Mouse (Mus musculus) MEL (cell line): Measurements from ENCODE around the gene Cabp2. TPM values are rescaled to one million over a fixed set of nuclear protein-coding genes. Genes with fewer than 3 reads are reported as not detected.

Source experiments
- DNase-seq: peaks from one replicate; pipeline ENCODE4 v3.0.0; 2011; ENCODE audit warnings: low read depth, low spot score
- H3K27ac ChIP-seq: 2 replicates; pipeline ENCODE4 v1.5.1; 2012; ENCODE audit warnings: low read depth, mild to moderate bottlenecking, control low read depth, low read length, moderate library complexity; ENCODE audit not compliant: control insufficient read depth
- H3K27me3 ChIP-seq, 2 experiments: fragments of 150-350 bp in 1 of 2; sonication (generic) in 1 of 2; 2 replicates each; pipeline ENCODE4 v1.6.1; 2012; ENCODE audit warnings: low read length in 2 of 2, mild to moderate bottlenecking in 2 of 2, improper control_type of control experiment in 1 of 2, moderate library complexity in 1 of 2; ENCODE audit not compliant: insufficient read depth in 2 of 2, control insufficient read depth in 1 of 2
- H3K36me3 ChIP-seq, 2 experiments: 2 replicates each; pipeline ENCODE4 v1.6.1; 2012 to 2014; ENCODE audit warnings: low read length in 2 of 2, improper control_type of control experiment in 1 of 2, inconsistent platforms in 1 of 2, mild to moderate bottlenecking in 1 of 2; ENCODE audit not compliant: insufficient read depth in 2 of 2, control insufficient read depth in 1 of 2
- H3K4me1 ChIP-seq, 2 experiments: fragments of 150-350 bp in 1 of 2; sonication (generic) in 1 of 2; 2 replicates each; pipeline ENCODE4 v1.6.1; 2012; ENCODE audit warnings: low read length in 2 of 2, improper control_type of control experiment in 1 of 2, mild to moderate bottlenecking in 1 of 2; ENCODE audit not compliant: insufficient read depth in 2 of 2, control insufficient read depth in 1 of 2
- H3K4me3 ChIP-seq, 2 experiments: fragments of 150-350 bp in 1 of 2; sonication (generic) in 1 of 2; 2 replicates each; pipeline ENCODE4 v1.5.1; 2012; ENCODE audit warnings: low read depth in 2 of 2, low read length in 2 of 2, mild to moderate bottlenecking in 2 of 2, moderate library complexity in 2 of 2, control low read depth in 1 of 2, improper control_type of control experiment in 1 of 2; ENCODE audit not compliant: control insufficient read depth in 1 of 2, insufficient read depth in 1 of 2
- H3K79me2 ChIP-seq: 2 replicates; pipeline ENCODE4 v1.6.1; 2012; ENCODE audit warnings: mild to moderate bottlenecking, low read length, moderate library complexity; ENCODE audit not compliant: control insufficient read depth, poor library complexity, insufficient read depth
- H3K9ac ChIP-seq: 2 replicates; pipeline ENCODE4 v1.6.1; 2012; ENCODE audit warnings: low read depth, mild to moderate bottlenecking, control low read depth, low read length, moderate library complexity; ENCODE audit not compliant: control insufficient read depth, poor library complexity, severe bottlenecking
- H3K9me3 ChIP-seq: fragments of 150-350 bp; sonication (generic); replicated peaks from 2 replicates; pipeline ENCODE4 v1.6.1; 2012; ENCODE audit warnings: mild to moderate bottlenecking, low read length, improper control_type of control experiment, moderate library complexity; ENCODE audit not compliant: insufficient read depth
- CTCF ChIP-seq, 3 experiments: IDR thresholded peaks in 2 of 3; conservative IDR thresholded peaks in 1 of 3; 2 replicates each; pipeline ENCODE4 v1.5.1; 2011 to 2012; ENCODE audit warnings: low read length in 3 of 3, low read depth in 2 of 3, mild to moderate bottlenecking in 2 of 3, improper control_type of control experiment in 1 of 3, inconsistent platforms in 1 of 3, mixed read lengths in 1 of 3, moderate library complexity in 1 of 3; ENCODE audit not compliant: control insufficient read depth in 1 of 3, insufficient read depth in 1 of 3, poor library complexity in 1 of 3, severe bottlenecking in 1 of 3
- E2F4 ChIP-seq: IDR thresholded peaks from 2 replicates; pipeline ENCODE4 v1.6.1; 2011; ENCODE audit warnings: low read depth, low read length, improper control_type of control experiment, borderline replicate concordance
- ELF1 ChIP-seq: IDR thresholded peaks from 2 replicates; pipeline ENCODE4 v1.6.1; 2014; ENCODE audit warnings: low read depth, mild to moderate bottlenecking, inconsistent platforms, low read length, improper control_type of control experiment, moderate library complexity
- EP300 ChIP-seq, 2 experiments: IDR thresholded peaks; 2 replicates each; pipeline ENCODE4 v1.6.1; 2011; ENCODE audit warnings: improper control_type of control experiment in 2 of 2, low read length in 2 of 2, low read depth in 1 of 2, mild to moderate bottlenecking in 1 of 2
- ETS1 ChIP-seq: IDR thresholded peaks from 2 replicates; pipeline ENCODE4 v1.6.1; 2012; ENCODE audit warnings: low read depth, mild to moderate bottlenecking, inconsistent platforms, low read length, improper control_type of control experiment, moderate library complexity
- GABPA ChIP-seq: IDR thresholded peaks from 2 replicates; pipeline ENCODE4 v1.6.1; 2012; ENCODE audit warnings: low read depth, mild to moderate bottlenecking, inconsistent platforms, low read length, improper control_type of control experiment, moderate library complexity
- GATA1 ChIP-seq: IDR thresholded peaks from 2 replicates; pipeline ENCODE4 v1.6.1; 2011; ENCODE audit warnings: low read depth, low read length, improper control_type of control experiment
- JUND ChIP-seq: IDR thresholded peaks from 2 replicates; pipeline ENCODE4 v1.6.1; 2011; ENCODE audit warnings: low read depth, mild to moderate bottlenecking, improper control_type of control experiment, low read length
- MAX ChIP-seq: IDR thresholded peaks from 2 replicates; pipeline ENCODE4 v1.6.1; 2011; ENCODE audit warnings: low read length, improper control_type of control experiment
- MEF2A ChIP-seq: IDR thresholded peaks from 2 replicates; pipeline ENCODE4 v1.6.1; 2014; ENCODE audit warnings: low read depth, mild to moderate bottlenecking, inconsistent platforms, low read length, improper control_type of control experiment; ENCODE audit not compliant: poor library complexity, insufficient replicate concordance, severe bottlenecking; ENCODE audit errors: extremely low read depth
- MXI1 ChIP-seq: IDR thresholded peaks from 2 replicates; pipeline ENCODE4 v1.6.1; 2011; ENCODE audit warnings: mild to moderate bottlenecking, low read depth, low read length, improper control_type of control experiment
- MYB ChIP-seq: IDR thresholded peaks from 2 replicates; pipeline ENCODE4 v1.6.1; 2011; ENCODE audit warnings: mild to moderate bottlenecking, low read depth, low read length, improper control_type of control experiment
- MYC ChIP-seq: IDR thresholded peaks from 2 replicates; pipeline ENCODE4 v1.6.1; 2011; ENCODE audit warnings: low read depth, mild to moderate bottlenecking, low read length, improper control_type of control experiment, moderate library complexity
- NRF1 ChIP-seq: IDR thresholded peaks from 2 replicates; pipeline ENCODE4 v1.6.1; 2014; ENCODE audit warnings: low read depth, mild to moderate bottlenecking, inconsistent platforms, low read length, improper control_type of control experiment, moderate library complexity; ENCODE audit not compliant: poor library complexity, insufficient read depth, severe bottlenecking
- POLR2A ChIP-seq, 2 experiments: IDR thresholded peaks; 2 replicates each; pipeline ENCODE4 v1.6.1; 2011 to 2012; ENCODE audit warnings: low read length in 2 of 2, mild to moderate bottlenecking in 2 of 2, control low read depth in 1 of 2, improper control_type of control experiment in 1 of 2, low read depth in 1 of 2, moderate library complexity in 1 of 2; ENCODE audit not compliant: control insufficient read depth in 1 of 2, insufficient read depth in 1 of 2, poor library complexity in 1 of 2
- POLR2AphosphoS5 ChIP-seq: IDR thresholded peaks from 2 replicates; pipeline ENCODE4 v1.6.1; 2012; ENCODE audit warnings: low read depth, borderline replicate concordance, mild to moderate bottlenecking, inconsistent platforms, low read length, moderate library complexity, mixed read lengths
- RAD21 ChIP-seq: IDR thresholded peaks from 2 replicates; pipeline ENCODE4 v1.6.1; 2011; ENCODE audit warnings: mild to moderate bottlenecking, low read depth, low read length, improper control_type of control experiment
- RCOR1 ChIP-seq: IDR thresholded peaks from 2 replicates; pipeline ENCODE4 v1.6.1; 2012; ENCODE audit warnings: low read depth, mild to moderate bottlenecking, inconsistent platforms, low read length, improper control_type of control experiment
- SMC3 ChIP-seq: IDR thresholded peaks from 2 replicates; pipeline ENCODE4 v1.6.1; 2011; ENCODE audit warnings: low read depth, low read length, improper control_type of control experiment
- TAL1 ChIP-seq: IDR thresholded peaks from 2 replicates; pipeline ENCODE4 v1.6.1; 2012; ENCODE audit warnings: mild to moderate bottlenecking, inconsistent platforms, low read length, moderate library complexity, mixed read lengths
- TCF12 ChIP-seq: IDR thresholded peaks from 2 replicates; pipeline ENCODE4 v1.6.1; 2014; ENCODE audit warnings: low read depth, mild to moderate bottlenecking, inconsistent platforms, low read length, improper control_type of control experiment, moderate library complexity
- ZC3H11A ChIP-seq: IDR thresholded peaks from 2 replicates; pipeline ENCODE4 v1.6.1; 2012; ENCODE audit warnings: low read depth, mild to moderate bottlenecking, inconsistent platforms, low read length, improper control_type of control experiment
- ZKSCAN1 ChIP-seq: IDR thresholded peaks from 2 replicates; pipeline ENCODE4 v1.6.1; 2012; ENCODE audit warnings: low read depth, mild to moderate bottlenecking, inconsistent platforms, low read length, improper control_type of control experiment, moderate library complexity
- ZNF384 ChIP-seq: IDR thresholded peaks from 2 replicates; pipeline ENCODE4 v1.6.1; 2012; ENCODE audit warnings: low read depth, mild to moderate bottlenecking, inconsistent platforms, low read length, improper control_type of control experiment
- polyA plus RNA-seq, 2 experiments: library from polyadenylated mRNA; stranded (reverse) in 1 of 2; unstranded in 1 of 2; fragments of >175 nt in 1 of 2; fragments of >200 nt in 1 of 2; gene quantifications; 2 replicates each; pipeline versions ENCODE4 v1.2.1 to v1.2.4; 2012; ENCODE audit warnings: low replicate concordance in 2 of 2, low read depth in 1 of 2; ENCODE audit not compliant: insufficient read length in 2 of 2, insufficient read depth in 1 of 2, missing spikeins in 1 of 2
- total RNA-seq: library from RNA; depleted of rRNA; stranded (reverse); fragments of 300-350 nt; gene quantifications from 2 replicates; pipeline ENCODE4 v1.2.3, GENCODE M21; 2012

Gene Cabp2
- total and polyA plus RNA-seq, 3 experiments: 0.14 TPM; not detected in 2

DNA sequence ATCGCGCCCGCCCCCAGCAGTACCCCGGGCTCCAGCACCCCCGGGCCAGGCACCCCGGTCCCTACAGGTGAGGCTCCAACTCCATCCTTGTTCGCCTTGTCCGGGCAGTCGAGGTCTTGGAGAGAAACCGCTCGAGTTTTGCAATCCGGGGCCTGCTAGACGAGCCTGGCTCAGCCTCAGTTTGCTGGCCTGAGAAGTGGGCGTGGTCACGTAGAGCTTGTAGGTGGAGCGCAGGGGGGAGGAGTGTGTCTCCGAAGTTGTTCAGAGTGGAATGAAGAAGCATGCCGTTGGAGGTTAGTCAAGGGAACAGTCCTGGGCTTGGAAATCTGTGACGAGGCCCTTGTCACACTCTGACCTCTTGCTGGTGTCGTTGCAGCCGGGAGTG, 16.1 kb downstream of the Cabp2 start:
- no peaks in the 10 kb centered on the region for H3K27me3 ChIP-seq
- peak overlapping the region; percentile 76 for H3K27ac ChIP-seq
- peak; percentile 95 for DNase-seq
- TF ChIP-seq GATA1 (no peak), TCF12 (no peak), MXI1 (peak; percentile 89; the same call in 1 of the 2 replicates), GABPA (no peak), CTCF (IDR thresholded peaks at IDR 0.05 in 2 of 3, conservative IDR thresholded peaks at IDR 0.05 in 1 of 3; ENCODE audit: control insufficient read depth in 1 of 3, insufficient read depth in 1 of 3, low read depth in 2 of 3, low read length in 3 of 3, poor library complexity in 1 of 3, severe bottlenecking in 1 of 3) (no peak), ZNF384 (no peak), EP300 (IDR thresholded peaks at IDR 0.05; ENCODE audit: low read depth in 1 of 2, low read length in 2 of 2) (no peak), MAX (peak; percentile 50; the same call in 1 of the 2 replicates), ETS1 (peak; percentile 27; the same call in 1 of the 2 replicates), TAL1 (no peak), MYB (0 out of 2 replicates have a peak, but pooled peaks have one; percentile 11), NRF1 (no peak), SMC3 (0 out of 2 replicates have a peak, but pooled peaks have one; percentile 12), POLR2A (IDR thresholded peaks at IDR 0.05; ENCODE audit: control insufficient read depth in 1 of 2, insufficient read depth in 1 of 2, low read depth in 1 of 2, low read length in 2 of 2, poor library complexity in 1 of 2) (peak in 1 of 2 experiments; percentile 50; a peak in 1 of 4 replicates), MEF2A (no peak)
- H3K9me3 ChIP-seq: no peaks in the 10 kb centered on the region
- peak overlapping the region; percentile 72 to 93 for H3K4me3 ChIP-seq
- peaks cover 8% of the 10 kb centered on the region for H3K79me2 ChIP-seq
- H3K9ac ChIP-seq: peak overlapping the region; percentile 80
- peaks cover 0 to 24% of the 10 kb centered on the region in 2 experiments; a peak in 3 of 4 replicates for H3K4me1 ChIP-seq
- H3K36me3 ChIP-seq: peaks cover 0 to 13% of the 10 kb centered on the region in 2 experiments; a peak in 2 of 4 replicates

DNA sequence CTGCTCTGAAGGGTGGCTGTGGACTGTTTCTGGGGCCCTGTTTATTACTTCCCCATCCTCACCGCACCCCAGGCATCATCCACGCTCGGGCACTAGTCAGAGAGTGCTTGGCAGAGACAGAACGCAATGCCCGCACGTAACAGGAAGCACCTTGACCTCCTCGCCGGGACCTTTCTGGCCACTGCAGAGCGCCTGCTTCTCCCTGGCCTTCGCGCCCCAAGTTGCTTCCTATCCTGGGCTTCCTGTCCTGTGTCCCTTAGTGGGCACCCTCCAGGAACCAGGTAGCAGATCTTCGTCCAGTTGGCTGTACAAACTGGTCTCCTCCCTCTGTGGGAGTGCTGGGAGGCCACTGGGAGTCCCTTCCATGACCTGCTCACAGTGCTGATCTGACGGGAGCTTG, 17.0 kb downstream of the Cabp2 start:
- DNase-seq: no peak
- no peak overlapping the region; a peak in 1 of 4 replicates for H3K4me3 ChIP-seq
- peaks cover 0 to 21% of the 10 kb centered on the region in 2 experiments; a peak in 3 of 4 replicates for H3K4me1 ChIP-seq
- 0 out of 2 replicates have a peak overlapping the region, but pooled peaks have one; percentile 80 for H3K9ac ChIP-seq
- H3K36me3 ChIP-seq: peaks cover 0 to 13% of the 10 kb centered on the region in 2 experiments; a peak in 2 of 4 replicates
- no peak overlapping the region for H3K27ac ChIP-seq
- H3K79me2 ChIP-seq: peaks cover 8% of the 10 kb centered on the region
- H3K9me3 ChIP-seq: no peaks in the 10 kb centered on the region
- H3K27me3 ChIP-seq: no peaks in the 10 kb centered on the region
- TF ChIP-seq MXI1: no peak
- no peak for TF ChIP-seq ZC3H11A
- TF ChIP-seq TAL1: no peak
- TF ChIP-seq SMC3: no peak
- no peak for TF ChIP-seq ELF1
- TF ChIP-seq MYC: no peak
- TF ChIP-seq POLR2AphosphoS5: no peak
- TF ChIP-seq RCOR1: no peak
- no peak for TF ChIP-seq RAD21
- no peak for TF ChIP-seq ZKSCAN1
- no peak for TF ChIP-seq JUND
- no peak for TF ChIP-seq GABPA
- no peak for TF ChIP-seq MEF2A
- no peak for TF ChIP-seq E2F4
- no peak for TF ChIP-seq EP300 (IDR thresholded peaks at IDR 0.05; ENCODE audit: low read depth in 1 of 2, low read length in 2 of 2)
